Mouse (Mus musculus) hindbrain, embryonic 11.5 days (tissue): ENCODE results near the gene Asf1b. TPM values are rescaled to one million over a fixed set of nuclear protein-coding genes. Genes with fewer than 3 reads are reported as not detected.
A peak's percentile ranks its signal among the peaks of the same experiment; 100 is the strongest.

Experiments used
- ATAC-seq: fragments of 200-750 bp; cut with Nextera tagmentation; 2 replicates; pipeline ENCODE4 v1.8.0; 2017; ENCODE audit warnings: mild to moderate bottlenecking, moderate TSS enrichment, moderate library complexity; ENCODE audit not compliant: low FRiP score
- DNase-seq: peaks from one replicate; pipeline ENCODE4 v3.0.0-alpha.2; 2015; ENCODE audit warnings: low spot score
- H3K27ac ChIP-seq: fragments of 300-500 bp; sonication (generic); 2 replicates; pipeline ENCODE4 v1.5.1; 2014; ENCODE audit warnings: mild to moderate bottlenecking, low read depth, low read length
- H3K27me3 ChIP-seq: fragments of 300-500 bp; sonication (generic); 2 replicates; pipeline ENCODE4 v1.6.1; 2014; ENCODE audit warnings: mild to moderate bottlenecking, low read length, moderate library complexity, mixed read lengths; ENCODE audit not compliant: control insufficient read depth, insufficient read depth
- H3K36me3 ChIP-seq: fragments of 300-500 bp; sonication (generic); 2 replicates; pipeline ENCODE4 v1.6.1; 2014; ENCODE audit warnings: mild to moderate bottlenecking, low read length, moderate library complexity, mixed read lengths; ENCODE audit not compliant: control insufficient read depth, insufficient read depth
- H3K4me1 ChIP-seq: fragments of 300-500 bp; sonication (generic); replicated peaks from 2 replicates; pipeline ENCODE4 v1.6.1; 2014; ENCODE audit warnings: low read length, mixed read lengths; ENCODE audit not compliant: control insufficient read depth, insufficient read depth
- H3K4me2 ChIP-seq: fragments of 300-500 bp; sonication (generic); replicated peaks from 2 replicates; pipeline ENCODE4 v1.6.1; 2014; ENCODE audit warnings: mild to moderate bottlenecking, low read depth, low read length
- H3K4me3 ChIP-seq: fragments of 300-500 bp; sonication (generic); 2 replicates; pipeline ENCODE4 v1.5.1; 2014; ENCODE audit warnings: low read depth, low read length
- H3K9ac ChIP-seq: fragments of 300-500 bp; sonication (generic); 2 replicates; pipeline ENCODE4 v1.6.1; 2014; ENCODE audit warnings: low read depth, low read length
- H3K9me3 ChIP-seq: fragments of 300-500 bp; sonication (generic); 2 replicates; pipeline ENCODE4 v1.6.1; 2016; ENCODE audit warnings: low read length; ENCODE audit not compliant: control insufficient read depth
- WGBS: fragments of 180-500 bp; shearing (Covaris S2); extraction: QIAGEN DNeasy Blood & Tissue Kit; methylation state at CpG from one replicate; pipeline ENCODE4 v1.1.7; 2014; 5-methylcytosine and 5-hydroxymethylcytosine counted together
- polyA plus RNA-seq: library from polyadenylated mRNA; unstranded; fragments of >200 nt; fragmentation: Nextera tagmentation; extraction: Ambion mirVana; gene quantifications from 2 replicates; pipeline ENCODE4 v1.2.1, GENCODE M21; 2014

Gene Asf1b
- polyA plus RNA-seq: 79.5 and 80.6 TPM in 2 replicates

GRCm38 (mm10) chr8:83955106-83955957 lies at the start of gene Asf1b, which contains the start of gene Gm10644:
Gene Asf1b, plus strand, starts transcription at chr8:83955507.
Gene Gm10644, minus strand, starts transcription at chr8:83955205.
- WGBS: under 1% methylated on average over 75 of the region's 75 CpGs
- H3K27ac ChIP-seq: no peak within 1 kb of the TSS
- H3K9me3 ChIP-seq: no peaks in the 10 kb centered on the region
- no peaks in the 10 kb centered on the region for H3K27me3 ChIP-seq
- H3K4me1 ChIP-seq: peaks cover 8% of the 10 kb centered on the region; the same call in 1 of the 2 replicates
- H3K9ac ChIP-seq: peak within 1 kb of the TSS; percentile 62
- peak; percentile 100 for ATAC-seq
- DNase-seq: peak; percentile 100
- H3K36me3 ChIP-seq: no peaks in the 10 kb centered on the region
- H3K4me3 ChIP-seq: peak within 1 kb of the TSS; percentile 65
- H3K4me2 ChIP-seq: peak within 1 kb of the TSS; percentile 80

GRCm38 (mm10) chr8:83908583-83908982 lies 46.7 kb upstream of the Asf1b start:
- no peak for ATAC-seq
- Histone ChIP-seq H3K36me3 (no peaks in the 10 kb centered on the region), H3K9ac (no peak overlapping the region), H3K4me1 (peaks cover 4% of the 10 kb centered on the region; the same call in 1 of the 2 replicates), H3K27ac (no peak overlapping the region), H3K9me3 (no peaks in the 10 kb centered on the region), H3K27me3 (no peaks in the 10 kb centered on the region), H3K4me2 (no peak overlapping the region), H3K4me3 (no peak overlapping the region)
- 85% methylated on average over 6 of the region's 6 CpGs for WGBS
- DNase-seq: no peak

- no peak overlapping the region for H3K4me3 ChIP-seq
- DNase-seq (no peak), ATAC-seq (0 out of 2 replicates have a peak, but pooled peaks have one; percentile 27)
- H3K4me2 ChIP-seq: no peak overlapping the region
- H3K36me3 ChIP-seq: no peaks in the 10 kb centered on the region
- WGBS: 46% methylated on average over 8 of the region's 8 CpGs
- no peak overlapping the region for H3K27ac ChIP-seq
- H3K27me3 ChIP-seq: no peaks in the 10 kb centered on the region
- H3K9ac ChIP-seq: no peak overlapping the region
- H3K4me1 ChIP-seq: peaks cover 4% of the 10 kb centered on the region; the same call in 1 of the 2 replicates
- no peaks in the 10 kb centered on the region for H3K9me3 ChIP-seq
These were observed 46.0 kb upstream of the Asf1b start for GRCm38 (mm10) chr8:83909311-83909710.

- Histone ChIP-seq H3K9ac (no peak overlapping the region), H3K4me3 (no peak overlapping the region), H3K36me3 (no peaks in the 10 kb centered on the region), H3K9me3 (no peaks in the 10 kb centered on the region), H3K27ac (no peak overlapping the region), H3K27me3 (no peaks in the 10 kb centered on the region), H3K4me2 (no peak overlapping the region), H3K4me1 (peaks cover 4% of the 10 kb centered on the region; the same call in 1 of the 2 replicates)
- no peak for DNase-seq
- 86% methylated on average over 5 of the region's 5 CpGs for WGBS
- ATAC-seq: no peak
These were observed 43.2 kb upstream of the Asf1b start for GRCm38 (mm10) chr8:83911809-83912731.

GRCm38 (mm10) chr8:83914232-83914631 lies 41.1 kb upstream of the Asf1b start:
- 88% methylated on average over 3 of the region's 3 CpGs for WGBS

GRCm38 (mm10) chr8:83914860-83915259 lies 40.4 kb upstream of the Asf1b start:
- Histone ChIP-seq H3K36me3 (no peaks in the 10 kb centered on the region), H3K27ac (no peak overlapping the region), H3K9ac (no peak overlapping the region), H3K27me3 (no peaks in the 10 kb centered on the region), H3K9me3 (no peaks in the 10 kb centered on the region), H3K4me2 (no peak overlapping the region), H3K4me3 (no peak overlapping the region), H3K4me1 (no peaks in the 10 kb centered on the region)
- ATAC-seq (no peak), DNase-seq (no peak)
- WGBS: 77% methylated on average over 5 of the region's 5 CpGs

More at GRCm38 (mm10) chr8:83914232-83914631, 41.1 kb upstream of the Asf1b start:
- H3K27ac ChIP-seq: no peak overlapping the region
- H3K36me3 ChIP-seq: no peaks in the 10 kb centered on the region
- no peak overlapping the region for H3K4me2 ChIP-seq
- no peak overlapping the region for H3K9ac ChIP-seq
- ATAC-seq: no peak
- peaks cover 2% of the 10 kb centered on the region; the same call in 1 of the 2 replicates for H3K4me1 ChIP-seq
- no peak overlapping the region for H3K4me3 ChIP-seq
- no peaks in the 10 kb centered on the region for H3K27me3 ChIP-seq
- no peaks in the 10 kb centered on the region for H3K9me3 ChIP-seq
- DNase-seq: no peak

- ATAC-seq (no peak), DNase-seq (no peak)
- Histone ChIP-seq H3K27ac (no peak overlapping the region), H3K36me3 (no peaks in the 10 kb centered on the region), H3K27me3 (no peaks in the 10 kb centered on the region), H3K9ac (no peak overlapping the region), H3K4me3 (no peak overlapping the region), H3K4me2 (no peak overlapping the region), H3K4me1 (no peaks in the 10 kb centered on the region), H3K9me3 (no peaks in the 10 kb centered on the region)
- 74% methylated on average over 5 of the region's 5 CpGs for WGBS
These were observed 39.3 kb upstream of the Asf1b start for GRCm38 (mm10) chr8:83916015-83916414.

- DNase-seq (no peak), ATAC-seq (no peak)
- H3K27ac ChIP-seq: no peak overlapping the region
- H3K36me3 ChIP-seq: no peaks in the 10 kb centered on the region
- 85% methylated on average over 6 of the region's 6 CpGs for WGBS
- H3K4me3 ChIP-seq: no peak overlapping the region
- no peaks in the 10 kb centered on the region for H3K27me3 ChIP-seq
- H3K9me3 ChIP-seq: no peaks in the 10 kb centered on the region
- H3K4me2 ChIP-seq: no peak overlapping the region
- no peaks in the 10 kb centered on the region for H3K4me1 ChIP-seq
- H3K9ac ChIP-seq: no peak overlapping the region
These were observed 37.7 kb upstream of the Asf1b start for GRCm38 (mm10) chr8:83917566-83917965.
